Mouse (Mus musculus) layer of hippocampus, adult 9-11 months (tissue): ENCODE measurements around the gene Stk33.
A peak's percentile ranks its signal among the peaks of the same experiment; 100 is the strongest.
"Not testable (repeated sequence)": the region's sequence is repeated elsewhere in the genome, so short reads cannot be mapped to it uniquely, and the experiment has no call there.

Source experiments
- DNase-seq: peaks from one replicate; pipeline ENCODE4 v3.0.0; 2022

Gene Stk33

GRCm38 (mm10) chr7:109438781-109439591 is at the start of gene Stk33:
Gene Stk33, minus strand, starts transcription at chr7:109439081.
- peak; percentile 11 for DNase-seq

GRCm38 (mm10) chr7:109484221-109484620 is 45.3 kb upstream of the Stk33 start:
- no peak for DNase-seq

- DNase-seq, result no peak
Measured at GRCm38 (mm10) chr7:109480765-109481197, 41.9 kb upstream of the Stk33 start.

GRCm38 (mm10) chr7:109477926-109478325 is 39.0 kb upstream of the Stk33 start:
- no peak for DNase-seq

GRCm38 (mm10) chr7:109470700-109471099 is 31.8 kb upstream of the Stk33 start:
- no peak for DNase-seq

DNA sequence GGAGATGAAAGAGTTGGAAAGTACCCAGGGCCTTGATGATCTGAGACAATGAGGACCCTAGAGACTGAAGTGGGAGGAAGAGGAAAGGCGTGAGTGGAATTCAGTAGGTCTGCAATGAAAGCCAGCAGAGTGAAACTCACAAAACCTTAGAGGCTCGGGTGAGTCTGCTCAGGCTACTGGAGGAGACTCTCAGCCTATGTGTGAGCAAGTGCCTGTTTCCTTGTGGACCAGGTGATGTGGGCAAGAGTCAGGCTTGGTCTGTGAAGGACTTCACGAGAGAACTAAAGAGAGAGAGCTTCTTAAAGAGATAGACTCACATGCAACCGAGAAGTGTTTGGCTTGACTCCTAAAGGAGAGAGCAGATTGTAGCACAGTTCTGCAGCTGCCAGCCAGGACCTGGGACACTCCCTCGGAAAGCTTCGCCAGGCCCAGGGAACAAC is 29.4 kb upstream of the Stk33 start:
- no peak for DNase-seq

DNA sequence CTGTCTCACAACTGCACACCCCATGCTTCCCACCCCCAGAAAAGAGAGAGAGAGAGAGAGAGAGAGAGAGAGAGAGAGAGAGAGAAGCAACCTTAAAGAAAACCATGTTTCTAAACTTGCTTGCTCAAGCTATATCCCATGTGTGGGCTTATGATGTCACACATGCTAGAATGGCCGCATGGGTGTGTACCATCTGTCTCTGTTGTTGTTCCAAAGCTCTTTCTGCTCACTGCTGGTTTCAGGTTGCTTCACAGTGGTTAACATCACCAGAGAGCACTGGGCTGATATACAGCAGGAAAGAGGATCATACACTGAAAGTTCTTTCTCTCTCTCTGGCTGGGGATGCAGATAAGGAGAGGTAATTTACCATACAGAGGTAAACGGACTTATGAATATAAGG is 28.7 kb upstream of the Stk33 start:
- DNase-seq, result no peak

GRCm38 (mm10) chr7:109460698-109461097 is 21.8 kb upstream of the Stk33 start:
- DNase-seq, result no peak

DNA sequence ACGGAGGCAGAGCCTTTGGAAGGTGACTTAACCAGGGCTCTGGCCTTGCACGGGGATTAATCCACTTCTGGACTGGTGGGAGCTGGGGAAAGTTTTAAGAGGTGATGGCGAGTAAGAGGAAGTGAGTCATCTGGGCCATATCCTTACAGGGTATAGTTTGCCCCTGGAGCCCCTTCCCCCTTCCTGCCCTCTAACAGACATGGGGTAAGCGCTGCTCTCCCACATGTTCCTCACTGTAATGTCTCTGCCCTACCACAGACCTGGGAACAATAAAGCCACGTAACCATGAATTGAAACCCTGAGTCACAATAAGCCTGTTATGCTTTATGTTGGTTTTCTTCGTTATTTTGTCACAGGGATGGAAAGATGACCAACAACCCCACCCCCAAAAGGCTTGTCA is 17.7 kb upstream of the Stk33 start:
- DNase-seq, result no peak

GRCm38 (mm10) chr7:109455748-109456147 is 16.9 kb upstream of the Stk33 start:
- DNase-seq, result no peak

DNA sequence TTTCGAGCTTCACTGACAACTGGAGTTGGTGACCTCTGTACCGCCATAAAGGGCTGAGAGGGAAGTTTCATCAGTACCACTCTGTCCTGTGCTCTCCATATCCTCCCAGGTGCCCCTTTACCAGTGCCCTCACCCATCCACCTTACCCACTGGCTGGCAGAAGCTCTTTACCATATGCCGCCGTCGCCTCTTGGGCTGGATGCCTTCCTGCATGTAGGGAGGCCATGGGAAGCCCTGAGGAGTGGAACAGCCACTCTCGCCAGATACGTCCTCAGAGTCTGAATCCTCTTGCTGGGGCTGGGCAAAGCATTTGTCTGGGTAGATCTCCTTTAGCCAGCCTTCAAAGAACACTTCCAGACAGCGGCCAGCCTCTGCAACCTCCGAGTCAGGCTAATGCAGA is 16.0 kb upstream of the Stk33 start:
- DNase-seq, result no peak

- no peak for DNase-seq
Measured at GRCm38 (mm10) chr7:109448060-109448459, 9.2 kb upstream of the Stk33 start.

DNA sequence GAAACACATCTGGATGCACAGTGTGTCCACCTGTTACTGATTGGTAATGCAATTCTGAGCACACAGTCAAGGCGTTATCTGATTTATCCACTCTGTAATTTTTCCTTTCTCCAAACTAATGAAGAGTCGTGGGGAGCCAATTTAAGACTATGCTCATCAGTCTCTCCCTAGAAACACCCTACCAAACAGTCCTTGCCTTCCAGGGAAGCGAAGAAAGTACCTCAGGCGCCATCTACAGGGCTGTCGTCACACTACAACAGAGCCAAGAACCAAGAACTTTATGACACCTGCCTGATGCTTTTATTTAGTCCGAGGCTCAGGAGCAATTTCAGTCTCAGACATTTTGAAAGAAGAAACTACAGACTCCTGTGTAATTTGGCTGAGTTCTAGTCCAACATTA is 6.1 kb upstream of the Stk33 start:
- no peak for DNase-seq

GRCm38 (mm10) chr7:109442739-109443138 is 3.9 kb upstream of the Stk33 start:
- DNase-seq, result no peak

- no peak for DNase-seq
Measured at GRCm38 (mm10) chr7:109440697-109441269, 1.9 kb upstream of the Stk33 start.

DNA sequence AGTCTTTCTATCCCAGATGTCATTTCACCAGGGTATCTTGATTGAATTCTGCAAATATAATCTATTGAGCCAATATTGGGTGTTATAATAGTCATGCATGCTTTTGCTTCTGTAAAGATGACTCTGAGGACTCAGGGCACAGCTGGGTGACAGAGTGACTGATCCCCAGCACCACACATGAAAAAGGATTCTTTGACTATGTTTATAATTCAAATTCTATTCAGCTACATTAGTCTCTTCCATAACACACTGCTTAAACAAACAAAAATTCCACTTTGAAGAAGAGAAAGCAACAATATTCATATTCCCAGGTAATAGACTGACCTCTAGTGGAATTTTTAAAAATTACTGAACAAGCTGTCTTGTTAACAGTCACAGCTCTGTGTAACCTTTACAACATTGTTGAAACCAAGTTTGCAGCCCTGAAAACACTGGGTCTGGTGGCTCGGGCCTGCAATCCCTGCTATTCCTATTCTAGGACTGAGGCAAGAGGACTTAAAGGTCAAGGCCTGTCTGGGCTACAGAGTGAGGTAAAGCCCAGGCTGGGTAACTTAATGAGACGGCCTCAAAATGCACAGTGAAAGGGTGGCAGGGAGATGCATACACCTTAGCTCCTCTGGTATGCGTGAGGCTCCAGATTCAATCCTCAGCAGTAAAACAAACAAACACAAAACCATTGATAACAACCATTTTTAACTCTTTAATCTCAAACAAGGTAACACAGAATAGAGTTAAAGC is 14.3 kb downstream of the Stk33 start:
- no peak for DNase-seq

DNA sequence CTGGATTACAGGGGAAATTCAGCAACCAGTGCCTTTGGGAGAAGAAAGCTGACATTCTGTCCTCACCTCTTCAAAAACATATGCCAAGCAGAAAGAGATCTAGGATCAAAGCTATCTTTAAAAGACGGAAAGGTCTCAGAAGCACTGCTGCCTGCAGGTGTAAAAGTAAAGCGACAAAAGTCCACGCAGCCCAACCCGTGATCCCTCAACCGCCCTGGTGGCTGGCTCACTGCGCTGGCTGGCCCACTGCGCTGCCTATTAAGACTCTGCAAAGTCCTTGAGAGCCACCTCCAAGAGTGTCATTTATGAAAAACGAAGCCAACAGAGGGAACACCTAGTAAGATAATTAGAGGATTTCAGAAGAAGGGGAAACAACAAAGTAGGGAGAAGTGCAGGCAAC is 16.1 kb downstream of the Stk33 start:
- no peak for DNase-seq

- DNase-seq, result peak; percentile 5
Measured at GRCm38 (mm10) chr7:109405491-109405890, 33.4 kb downstream of the Stk33 start.

DNA sequence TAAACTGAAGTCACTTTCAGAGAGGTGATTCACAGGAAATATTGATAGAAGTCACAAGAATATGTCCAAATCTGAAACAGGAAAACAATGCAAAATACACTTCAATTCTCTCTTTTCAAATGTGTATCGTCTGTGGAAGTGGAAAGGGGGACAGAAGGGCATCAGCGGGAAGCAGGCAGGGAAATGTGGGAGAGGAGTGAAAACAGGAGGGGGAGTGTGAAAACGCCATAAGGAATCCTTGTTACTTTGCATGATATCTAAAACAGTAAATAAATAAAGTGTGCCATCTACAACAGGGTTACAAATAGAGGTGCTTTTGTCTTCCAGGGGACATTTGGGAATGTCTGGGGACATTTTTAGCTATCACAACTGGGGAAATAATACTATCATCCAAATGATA is 39.6 kb downstream of the Stk33 start:
- peak; percentile 14 for DNase-seq

DNA sequence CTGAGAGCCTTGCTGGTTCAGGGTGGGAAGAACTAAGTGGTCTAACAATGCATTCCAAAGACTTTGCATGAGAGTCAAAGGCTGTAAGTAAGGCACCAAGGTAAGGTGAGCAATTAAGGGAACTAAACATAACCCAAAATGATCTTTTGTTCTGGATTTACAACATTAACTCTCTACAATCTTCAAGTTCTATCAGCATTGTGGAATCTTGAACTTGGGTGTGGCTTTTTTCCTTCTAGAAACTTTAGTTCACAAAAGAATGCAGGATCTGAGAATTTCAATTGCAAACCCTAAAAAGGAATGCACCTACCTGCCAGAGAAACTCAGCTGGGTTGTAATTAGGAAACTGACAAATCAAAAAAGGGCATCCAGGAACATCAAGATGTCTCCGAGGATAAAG is 57.8 kb downstream of the Stk33 start:
- DNase-seq, result no peak

DNA sequence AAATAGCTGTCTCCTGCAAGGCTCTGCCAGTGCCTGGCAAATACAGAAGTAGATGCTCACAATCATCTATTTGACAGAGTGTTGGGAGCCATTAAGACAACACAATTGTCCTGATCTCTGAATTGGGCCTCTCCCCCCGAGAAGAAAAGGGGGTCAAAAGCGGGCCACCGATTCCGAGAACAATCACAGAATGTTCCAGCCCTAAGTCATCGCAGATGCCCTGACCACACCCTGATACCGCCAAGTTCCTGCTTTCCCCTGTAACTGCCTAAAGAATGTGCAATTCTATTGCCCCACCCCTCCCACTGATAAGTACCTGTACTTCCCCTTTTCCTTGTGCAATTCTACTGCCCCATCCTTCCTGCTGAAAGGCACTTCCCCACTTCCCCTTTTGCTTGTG is 65.3 kb downstream of the Stk33 start:
- not testable (repeated sequence) for DNase-seq

- no peak for DNase-seq
Measured at GRCm38 (mm10) chr7:109358435-109359187, 80.3 kb downstream of the Stk33 start.

DNA sequence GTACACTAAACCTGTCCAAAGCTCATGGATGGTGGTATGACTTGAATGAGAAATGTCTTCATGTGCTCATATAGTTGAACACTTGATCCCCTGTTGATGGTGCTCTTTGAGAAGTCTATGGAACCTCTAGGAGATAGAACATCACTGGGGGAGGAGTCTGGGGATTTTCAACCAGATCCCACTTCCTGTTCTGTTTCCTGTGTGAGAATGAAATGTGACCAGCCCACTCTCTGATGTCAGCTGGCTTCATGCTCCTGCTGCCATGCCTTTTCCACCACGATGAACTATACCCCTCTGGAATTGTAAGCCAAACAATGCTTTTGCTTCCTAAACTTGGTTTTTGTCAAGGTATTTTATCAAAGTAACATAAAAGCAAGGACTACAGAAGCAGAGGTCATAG is 81.0 kb downstream of the Stk33 start:
- DNase-seq, result no peak
